Mouse (Mus musculus) embryonic facial prominence, embryonic 11.5 days (tissue): Measurements from ENCODE around the gene Erv3. TPM values are rescaled to one million over a fixed set of nuclear protein-coding genes. Genes with fewer than 3 reads are reported as not detected.

Source experiments
- ATAC-seq: fragments of 200-750 bp; cut with Nextera tagmentation; replicated peaks from 2 replicates; pipeline ENCODE4 v1.8.0; 2017; ENCODE audit warnings: low read depth; ENCODE audit not compliant: insufficient number of reproducible peaks, low FRiP score, low TSS enrichment
- DNase-seq: peaks from one replicate; pipeline ENCODE4 v3.0.0-alpha.2; 2015; ENCODE audit warnings: low spot score
- H3K27ac ChIP-seq: fragments of 300-500 bp; sonication (generic); replicated peaks from 2 replicates; pipeline ENCODE4 v1.5.1; 2014; ENCODE audit warnings: mild to moderate bottlenecking, low read depth, low read length, control low read depth
- H3K27me3 ChIP-seq: fragments of 300-500 bp; sonication (generic); 2 replicates; pipeline ENCODE4 v1.6.1; 2014; ENCODE audit warnings: mild to moderate bottlenecking, low read length, moderate library complexity, mixed read lengths; ENCODE audit not compliant: control insufficient read depth, insufficient read depth
- H3K36me3 ChIP-seq: fragments of 300-500 bp; sonication (generic); replicated peaks from 2 replicates; pipeline ENCODE4 v1.6.1; 2014; ENCODE audit warnings: low read depth, mild to moderate bottlenecking, low read length, moderate library complexity, mixed read lengths; ENCODE audit not compliant: control insufficient read depth, insufficient read depth
- H3K4me1 ChIP-seq: fragments of 300-500 bp; sonication (generic); 2 replicates; pipeline ENCODE4 v1.6.1; 2014; ENCODE audit warnings: low read length, mixed read lengths; ENCODE audit not compliant: control insufficient read depth, insufficient read depth
- H3K4me2 ChIP-seq: fragments of 300-500 bp; sonication (generic); 2 replicates; pipeline ENCODE4 v1.6.1; 2014; ENCODE audit warnings: low read depth, mild to moderate bottlenecking, control low read depth, low read length, moderate library complexity
- H3K4me3 ChIP-seq: fragments of 300-500 bp; sonication (generic); 2 replicates; pipeline ENCODE4 v1.5.1; 2014; ENCODE audit warnings: low read depth, low read length, control low read depth
- H3K9ac ChIP-seq: fragments of 300-500 bp; sonication (generic); replicated peaks from 2 replicates; pipeline ENCODE4 v1.6.1; 2014; ENCODE audit warnings: mild to moderate bottlenecking, control low read depth, low read length
- H3K9me3 ChIP-seq: fragments of 300-500 bp; sonication (generic); replicated peaks from 2 replicates; pipeline ENCODE4 v1.6.1; 2016; ENCODE audit warnings: mild to moderate bottlenecking, low read length, inconsistent platforms, mixed read lengths; ENCODE audit not compliant: control insufficient read depth
- WGBS: fragments of 180-500 bp; shearing (Covaris S2); extraction: QIAGEN DNeasy Blood & Tissue Kit; methylation state at CpG from one replicate; pipeline ENCODE4 v1.1.7; 2014; 5-methylcytosine and 5-hydroxymethylcytosine counted together
- polyA plus RNA-seq: library from polyadenylated mRNA; unstranded; fragments of >200 nt; fragmentation: Nextera tagmentation; extraction: Ambion mirVana; gene quantifications from 2 replicates; pipeline ENCODE4 v1.2.1, GENCODE M21; 2014

The Erv3 gene
- polyA plus RNA-seq, 1 experiment from 2014 or later: not detected

DNA sequence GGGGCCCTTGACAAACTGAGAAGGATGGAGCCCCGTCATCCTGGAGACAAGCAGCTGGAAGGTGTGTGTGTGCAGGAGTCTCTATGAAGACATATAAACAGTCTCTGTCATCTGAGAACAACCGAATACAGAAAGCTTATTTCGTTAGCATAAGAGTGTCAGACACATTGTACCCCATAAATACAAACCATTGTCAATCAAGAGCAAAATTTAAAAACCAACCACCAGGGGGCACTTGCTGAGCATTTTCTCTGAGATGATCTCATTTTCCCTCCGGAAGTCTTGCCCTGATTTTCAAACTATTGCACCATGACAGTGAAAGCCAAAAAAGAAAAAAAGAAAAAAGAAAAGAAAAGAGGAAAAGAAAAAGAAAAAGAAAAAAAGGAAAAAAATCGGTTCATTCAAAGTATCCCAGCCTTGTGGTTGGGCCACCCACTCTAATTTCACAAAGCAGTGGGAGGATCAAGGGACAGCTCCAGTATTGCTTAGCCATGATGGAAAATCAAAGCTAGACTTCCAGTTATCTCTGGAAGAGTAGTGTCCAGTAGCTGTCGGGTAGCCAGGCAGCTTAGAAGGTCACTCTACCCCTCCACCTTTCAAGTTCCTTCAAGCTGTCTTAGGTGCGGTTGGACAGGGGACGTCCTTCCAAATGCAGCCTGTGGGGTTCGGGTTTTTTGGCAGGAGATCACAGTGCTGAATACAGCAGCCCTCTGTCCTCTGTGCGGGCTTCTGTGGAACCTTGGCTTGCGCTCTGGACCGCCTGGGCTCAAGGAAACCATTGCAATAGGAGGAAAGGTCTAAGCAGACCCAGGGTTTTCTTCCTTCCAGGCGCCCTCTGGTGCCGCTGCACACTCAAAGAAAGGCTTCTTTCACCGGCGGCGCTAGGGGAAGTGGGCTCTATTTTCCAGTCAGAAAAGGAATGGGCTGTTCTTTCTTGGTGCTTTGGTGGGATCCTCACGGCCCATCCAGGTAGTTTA lies 31.3 kb downstream of the Erv3 start:
- H3K9ac ChIP-seq: no peak overlapping the region
- no peaks in the 10 kb centered on the region for H3K36me3 ChIP-seq
- H3K9me3 ChIP-seq: no peaks in the 10 kb centered on the region
- DNase-seq (peak; percentile 84), ATAC-seq (no peak)
- no peaks in the 10 kb centered on the region for H3K4me1 ChIP-seq
- no peak overlapping the region for H3K27ac ChIP-seq
- no peak overlapping the region for H3K4me3 ChIP-seq
- WGBS: 44% methylated on average over 18 of the region's 18 CpGs
- H3K4me2 ChIP-seq: no peak overlapping the region
- H3K27me3 ChIP-seq: no peaks in the 10 kb centered on the region

GRCm38 (mm10) chr2:131827026-131827687 lies 32.4 kb downstream of the Erv3 start:
- DNase-seq: no peak
- no peaks in the 10 kb centered on the region for H3K9me3 ChIP-seq
- H3K4me3 ChIP-seq: no peak overlapping the region
- no peaks in the 10 kb centered on the region for H3K36me3 ChIP-seq
- no peaks in the 10 kb centered on the region for H3K4me1 ChIP-seq
- H3K9ac ChIP-seq: no peak overlapping the region
- no peak overlapping the region for H3K4me2 ChIP-seq
- no peaks in the 10 kb centered on the region for H3K27me3 ChIP-seq
- no peak overlapping the region for H3K27ac ChIP-seq
- 0 out of 2 replicates have a peak, but pooled peaks have one; percentile 49 for ATAC-seq
- WGBS: 74% methylated on average over 4 of the region's 4 CpGs

GRCm38 (mm10) chr2:131825498-131825897 lies 34.0 kb downstream of the Erv3 start:
- H3K9me3 ChIP-seq: no peaks in the 10 kb centered on the region

GRCm38 (mm10) chr2:131823931-131824330 lies 35.6 kb downstream of the Erv3 start:
- Histone ChIP-seq H3K9ac (no peak overlapping the region), H3K27me3 (no peaks in the 10 kb centered on the region), H3K4me2 (no peak overlapping the region), H3K27ac (no peak overlapping the region), H3K9me3 (no peaks in the 10 kb centered on the region), H3K4me3 (no peak overlapping the region), H3K4me1 (no peaks in the 10 kb centered on the region), H3K36me3 (no peaks in the 10 kb centered on the region)
- ATAC-seq (no peak), DNase-seq (no peak)
- 35% methylated on average over 2 of the region's 2 CpGs for WGBS

More at GRCm38 (mm10) chr2:131825498-131825897, 34.0 kb downstream of the Erv3 start:
- Histone ChIP-seq H3K4me3 (no peak overlapping the region), H3K36me3 (no peaks in the 10 kb centered on the region), H3K9ac (no peak overlapping the region), H3K27me3 (no peaks in the 10 kb centered on the region), H3K27ac (no peak overlapping the region), H3K4me1 (no peaks in the 10 kb centered on the region), H3K4me2 (no peak overlapping the region)
- DNase-seq (no peak), ATAC-seq (no peak)
- WGBS: 49% methylated on average over 2 of the region's 2 CpGs

DNA sequence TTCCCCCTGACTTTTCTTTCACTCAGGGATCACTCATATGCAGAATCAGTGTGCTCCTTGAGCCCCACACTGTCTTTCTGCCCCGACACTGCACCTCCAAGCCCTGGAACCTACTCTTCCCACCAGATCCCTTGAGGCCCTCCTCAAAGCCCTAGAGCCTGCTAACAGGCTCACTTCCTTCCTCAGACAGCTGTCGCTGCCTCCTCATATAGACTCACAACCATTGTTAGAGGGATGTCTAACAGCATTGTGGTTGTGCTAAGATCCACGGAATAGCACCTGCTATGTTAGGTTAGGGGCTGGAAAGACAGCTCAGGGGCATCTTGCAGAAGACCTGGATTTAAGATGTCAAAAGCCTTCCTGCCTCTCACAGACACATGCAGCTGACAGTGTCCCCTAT lies 37.1 kb downstream of the Erv3 start:
- Histone ChIP-seq H3K9ac (no peak overlapping the region), H3K27ac (no peak overlapping the region), H3K4me2 (no peak overlapping the region), H3K4me3 (no peak overlapping the region), H3K4me1 (no peaks in the 10 kb centered on the region), H3K36me3 (no peaks in the 10 kb centered on the region), H3K9me3 (no peaks in the 10 kb centered on the region), H3K27me3 (no peaks in the 10 kb centered on the region)
- WGBS: 69% methylated on average over 3 of the region's 3 CpGs
- ATAC-seq (no peak), DNase-seq (no peak)

- Histone ChIP-seq H3K27me3 (no peaks in the 10 kb centered on the region), H3K9ac (no peak overlapping the region), H3K4me2 (no peak overlapping the region), H3K27ac (no peak overlapping the region), H3K9me3 (no peaks in the 10 kb centered on the region), H3K4me1 (no peaks in the 10 kb centered on the region), H3K4me3 (no peak overlapping the region), H3K36me3 (no peaks in the 10 kb centered on the region)
- DNase-seq (no peak), ATAC-seq (no peak)
- 66% methylated on average over 3 of the region's 3 CpGs for WGBS
These were observed 37.9 kb downstream of the Erv3 start for GRCm38 (mm10) chr2:131821708-131821990.

- Histone ChIP-seq H3K4me1 (no peaks in the 10 kb centered on the region), H3K9me3 (no peaks in the 10 kb centered on the region), H3K4me2 (no peak overlapping the region), H3K9ac (no peak overlapping the region), H3K4me3 (no peak overlapping the region), H3K27me3 (no peaks in the 10 kb centered on the region), H3K36me3 (no peaks in the 10 kb centered on the region), H3K27ac (no peak overlapping the region)
- peak; percentile 88 for DNase-seq
- ATAC-seq: peak; percentile 29; the same call in 1 of the 2 replicates
- WGBS: 28% methylated on average over 6 of the region's 6 CpGs
These were observed 38.4 kb downstream of the Erv3 start for GRCm38 (mm10) chr2:131820932-131821707.
